Mouse (Mus musculus) MEL (cell line): Measurements from ENCODE around the gene Inpp5b. TPM values are rescaled to one million over a fixed set of nuclear protein-coding genes. Genes with fewer than 3 reads are reported as not detected.

Source experiments
- polyA plus RNA-seq, 2 experiments: library from polyadenylated mRNA; stranded (reverse) in 1 of 2; unstranded in 1 of 2; fragments of >175 nt in 1 of 2; fragments of >200 nt in 1 of 2; gene quantifications; 2 replicates each; pipeline versions ENCODE4 v1.2.1 to v1.2.4; 2012; ENCODE audit warnings: low replicate concordance in 2 of 2, low read depth in 1 of 2; ENCODE audit not compliant: insufficient read length in 2 of 2, insufficient read depth in 1 of 2, missing spikeins in 1 of 2
- total RNA-seq: library from RNA; depleted of rRNA; stranded (reverse); fragments of 300-350 nt; gene quantifications from 2 replicates; pipeline ENCODE4 v1.2.3, GENCODE M21; 2012; rRNA removed

Inpp5b gene
- total and polyA plus RNA-seq, 3 experiments, result 28.6 to 52.5 TPM; not detected in 1

Other genes with a start within 250 kb of the Inpp5b start
- gene 3100002H09Rik, start 131.0 kb upstream of the Inpp5b start, total RNA-seq, result not detected in 2 replicates
- gene 3100002H09Rik, start 131.0 kb upstream of the Inpp5b start, polyA plus RNA-seq, result not detected
- not detected in 2 replicates for gene Pou3f1, start 85.0 kb upstream of the Inpp5b start, total RNA-seq
- gene Pou3f1, start 85.0 kb upstream of the Inpp5b start, polyA plus RNA-seq, result not detected
- gene Utp11, start 48.2 kb upstream of the Inpp5b start, total RNA-seq, result 65.3 and 68.3 TPM in 2 replicates
- gene Utp11, start 48.2 kb upstream of the Inpp5b start, polyA plus RNA-seq, result 10 to 100 TPM in 1 of 2 experiments, not detected in 1; 86.9 TPM
- gene Fhl3, start 41.1 kb upstream of the Inpp5b start, total RNA-seq, result 5.6 TPM in 2 replicates
- 10 to 100 TPM in 1 of 2 experiments, not detected in 1; 13.8 TPM for gene Fhl3, start 41.1 kb upstream of the Inpp5b start, polyA plus RNA-seq
- 136 and 144 TPM in 2 replicates for gene Sf3a3, start 27.1 kb upstream of the Inpp5b start, total RNA-seq
- 100 to 1,000 TPM; 127 to 295 TPM for gene Sf3a3, start 27.1 kb upstream of the Inpp5b start, polyA plus RNA-seq
- 15.5 and 17.8 TPM in 2 replicates for gene Mtf1, start 60.3 kb downstream of the Inpp5b start, total RNA-seq
- 10 to 100 TPM; 28.9 to 37.8 TPM for gene Mtf1, start 60.3 kb downstream of the Inpp5b start, polyA plus RNA-seq
- gene Yrdc, start 108.8 kb downstream of the Inpp5b start, total RNA-seq, result 90.0 and 107 TPM in 2 replicates
- 100 to 1,000 TPM in 1 of 2 experiments, not detected in 1; 105 TPM for gene Yrdc, start 108.8 kb downstream of the Inpp5b start, polyA plus RNA-seq
- 40.6 and 43.4 TPM in 2 replicates for gene 1110065P20Rik, start 109.3 kb downstream of the Inpp5b start, total RNA-seq
- gene 1110065P20Rik, start 109.3 kb downstream of the Inpp5b start, polyA plus RNA-seq, result 10 to 100 TPM in 1 of 2 experiments, not detected in 1; 50.9 TPM
- gene Maneal, start 120.3 kb downstream of the Inpp5b start, total RNA-seq, result 0.08 TPM in 1 of 2 replicates, not detected in the other
- not detected for gene Maneal, start 120.3 kb downstream of the Inpp5b start, polyA plus RNA-seq
- not detected in 2 replicates for gene Epha10, start 139.0 kb downstream of the Inpp5b start, total RNA-seq
- not detected for gene Epha10, start 139.0 kb downstream of the Inpp5b start, polyA plus RNA-seq
- 12.2 and 17.3 TPM in 2 replicates for gene 9930104L06Rik, start 195.2 kb downstream of the Inpp5b start, total RNA-seq
- 10 to 100 TPM in 1 of 2 experiments, not detected in 1; 15.5 TPM for gene 9930104L06Rik, start 195.2 kb downstream of the Inpp5b start, polyA plus RNA-seq
- 108 and 112 TPM in 2 replicates for gene Cdca8, start 197.5 kb downstream of the Inpp5b start, total RNA-seq
- 100 to 1,000 TPM in 1 of 2 experiments, not detected in 1; 202 TPM for gene Cdca8, start 197.5 kb downstream of the Inpp5b start, polyA plus RNA-seq
- gene Rspo1, start 244.6 kb downstream of the Inpp5b start, total RNA-seq, result not detected in 2 replicates
- not detected for gene Rspo1, start 244.6 kb downstream of the Inpp5b start, polyA plus RNA-seq